Mouse (Mus musculus) heart, embryonic 13.5 days (tissue): ENCODE results near the gene Mrpl50. TPM values are rescaled to one million over a fixed set of nuclear protein-coding genes. Genes with fewer than 3 reads are reported as not detected.

ENCODE experiments used
- ATAC-seq: fragments of 200-750 bp; cut with Nextera tagmentation; 2 replicates; pipeline ENCODE4 v1.8.0; 2017; ENCODE audit warnings: moderate TSS enrichment; ENCODE audit not compliant: insufficient number of reproducible peaks, low FRiP score, low TSS enrichment; ENCODE audit errors: extremely low read depth
- H3K27ac ChIP-seq: fragments of 300-500 bp; sonication (generic); replicated peaks from 2 replicates; pipeline ENCODE4 v1.5.1; 2015; ENCODE audit warnings: moderate library complexity, mild to moderate bottlenecking, inconsistent platforms
- H3K27me3 ChIP-seq: fragments of 300-500 bp; sonication (generic); replicated peaks from 2 replicates; pipeline ENCODE4 v1.6.1; 2015; ENCODE audit warnings: mild to moderate bottlenecking, inconsistent platforms
- H3K36me3 ChIP-seq: fragments of 300-500 bp; sonication (generic); 2 replicates; pipeline ENCODE4 v1.6.1; 2015; ENCODE audit warnings: mild to moderate bottlenecking, inconsistent platforms
- H3K4me1 ChIP-seq: fragments of 300-500 bp; sonication (generic); 2 replicates; pipeline ENCODE4 v1.6.1; 2015; ENCODE audit warnings: inconsistent platforms
- H3K4me2 ChIP-seq: fragments of 300-500 bp; sonication (generic); 2 replicates; pipeline ENCODE4 v1.6.1; 2015; ENCODE audit warnings: inconsistent platforms, mild to moderate bottlenecking, moderate library complexity
- H3K4me3 ChIP-seq: fragments of 300-500 bp; sonication (generic); 2 replicates; pipeline ENCODE4 v1.5.1; 2015; ENCODE audit warnings: moderate library complexity, mild to moderate bottlenecking, inconsistent platforms
- H3K9ac ChIP-seq: fragments of 300-500 bp; sonication (generic); 2 replicates; pipeline ENCODE4 v1.6.1; 2015; ENCODE audit warnings: inconsistent platforms, mild to moderate bottlenecking, moderate library complexity
- H3K9me3 ChIP-seq: fragments of 300-500 bp; sonication (generic); 2 replicates; pipeline ENCODE4 v1.6.1; 2016; ENCODE audit warnings: inconsistent platforms
- WGBS: fragments of 180-500 bp; shearing (Covaris S2); methylation state at CpG from one replicate; pipeline ENCODE4 v1.1.7; 2015; ENCODE audit warnings: mixed read lengths; 5-methylcytosine and 5-hydroxymethylcytosine counted together
- polyA plus RNA-seq: library from polyadenylated mRNA; unstranded; fragments of >200 nt; fragmentation: Nextera tagmentation; extraction: Ambion mirVana; gene quantifications from 2 replicates; pipeline ENCODE4 v1.2.1, GENCODE M21; 2015

Mrpl50 gene
- polyA plus RNA-seq, 1 experiment from 2014 or later, result 57.7 TPM

DNA sequence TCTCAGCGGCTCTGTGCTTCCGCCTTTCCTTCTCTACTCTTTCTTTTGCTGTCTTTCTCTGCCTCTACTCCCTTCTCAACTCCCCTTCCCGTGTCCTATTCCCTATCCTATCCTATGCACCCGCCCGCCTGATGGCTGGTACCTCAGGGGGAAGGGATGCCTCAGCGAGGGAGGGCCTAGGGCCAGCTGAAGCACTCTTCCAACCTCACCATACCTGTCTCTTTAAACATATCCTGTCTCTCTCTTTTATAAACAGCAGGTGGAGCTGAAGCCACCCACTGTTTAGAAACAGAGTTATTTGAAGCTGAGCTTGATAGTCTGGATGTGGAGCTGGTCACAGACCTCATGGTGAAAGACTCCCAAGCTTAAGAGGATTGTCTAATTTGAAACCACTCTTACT is 53.5 kb downstream of the Mrpl50 start:
- no peak overlapping the region for H3K27ac ChIP-seq
- H3K4me1 ChIP-seq, result no peaks in the 10 kb centered on the region
- H3K4me3 ChIP-seq, result no peak overlapping the region
- H3K4me2 ChIP-seq, result no peak overlapping the region
- no peaks in the 10 kb centered on the region for H3K27me3 ChIP-seq
- 81% methylated on average over 6 of the region's 6 CpGs for WGBS
- H3K9ac ChIP-seq, result no peak overlapping the region
- no peaks in the 10 kb centered on the region for H3K9me3 ChIP-seq
- ATAC-seq, result no peak
- no peaks in the 10 kb centered on the region for H3K36me3 ChIP-seq

Other genes starting within 250 kb of the Mrpl50 start
- gene Acnat2, start 112.9 kb downstream of the Mrpl50 start, polyA plus RNA-seq, result not detected in 2 replicates
- gene Acnat1, start 47.2 kb downstream of the Mrpl50 start, polyA plus RNA-seq, result not detected in 2 replicates
- 0.08 TPM in 2 replicates for gene Baat, start 14.5 kb downstream of the Mrpl50 start, polyA plus RNA-seq
- 5.9 and 6.0 TPM in 2 replicates for gene Zfp189, start 83 bp upstream of the Mrpl50 start, polyA plus RNA-seq
- 0.32 and 4.8 TPM in 2 replicates for gene Aldob, start 28.5 kb upstream of the Mrpl50 start, polyA plus RNA-seq
- 45.0 and 49.9 TPM in 2 replicates for gene Tmem246, start 76.8 kb upstream of the Mrpl50 start, polyA plus RNA-seq
- 21.8 and 23.8 TPM in 2 replicates for gene Rnf20, start 110.9 kb upstream of the Mrpl50 start, polyA plus RNA-seq
- 0.04 and 0.06 TPM in 2 replicates for gene Ppp3r2, start 160.9 kb upstream of the Mrpl50 start, polyA plus RNA-seq